Mouse (Mus musculus) spleen, adult 2 months (tissue): ENCODE results near the gene Zfp239.

Source experiments
- CTCF ChIP-seq: fragments of 200-500 bp; IDR thresholded peaks from 2 replicates; pipeline ENCODE4 v1.5.1; 2011; ENCODE audit warnings: mild to moderate bottlenecking, inconsistent platforms; ENCODE audit not compliant: insufficient read depth, insufficient read length, insufficient replicate concordance; ENCODE audit errors: extremely low read depth
- POLR2A ChIP-seq: fragments of 200-500 bp; IDR thresholded peaks from 2 replicates; pipeline ENCODE4 v1.6.1; 2011; ENCODE audit warnings: low read depth, low read length, inconsistent platforms

DNA sequence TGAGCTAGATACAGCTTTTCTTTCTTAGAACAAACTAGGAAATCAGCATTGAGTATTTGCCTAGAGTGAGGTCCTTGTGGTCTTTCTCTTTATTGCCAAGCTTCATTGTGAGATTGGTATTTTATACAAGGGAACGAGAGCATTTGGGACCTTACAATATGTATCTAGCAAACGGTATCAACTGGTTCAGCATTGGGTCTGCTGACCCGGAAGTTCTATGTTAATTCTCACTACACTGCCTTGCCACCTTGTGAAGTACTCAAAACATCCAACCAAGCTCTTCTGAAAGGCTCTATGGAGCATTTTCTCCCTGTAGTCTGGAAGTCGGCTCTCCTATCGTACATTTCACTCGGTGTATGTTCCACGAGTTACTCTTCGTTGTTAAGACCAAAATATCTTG lies 1.9 kb downstream of the Zfp239 start:
- TF ChIP-seq CTCF (no peak), POLR2A (no peak)
